Mouse (Mus musculus) small intestine, adult 2 months (tissue): ENCODE data around the gene Slc4a3. TPM values are rescaled to one million over a fixed set of nuclear protein-coding genes. Genes with fewer than 3 reads are reported as not detected.

ENCODE experiments used
- H3K27ac ChIP-seq: fragments of 200-500 bp; 2 replicates; pipeline ENCODE4 v1.5.1; 2012; ENCODE audit warnings: low read depth, low read length, control low read depth, inconsistent platforms; ENCODE audit not compliant: insufficient read depth
- H3K27me3 ChIP-seq: fragments of 200-500 bp; 2 replicates; pipeline ENCODE4 v1.6.1; 2012; ENCODE audit warnings: mild to moderate bottlenecking, moderate library complexity, low read length, inconsistent platforms; ENCODE audit not compliant: control insufficient read depth, insufficient read depth
- H3K36me3 ChIP-seq: fragments of 200-500 bp; 2 replicates; pipeline ENCODE4 v1.6.1; 2012; ENCODE audit warnings: mild to moderate bottlenecking, low read length, control low read depth, inconsistent platforms; ENCODE audit not compliant: control insufficient read depth, insufficient read depth
- H3K4me1 ChIP-seq: fragments of 200-500 bp; 2 replicates; pipeline ENCODE4 v1.6.1; 2012; ENCODE audit warnings: low read length, inconsistent platforms, mixed read lengths; ENCODE audit not compliant: control insufficient read depth, insufficient read depth, insufficient read length
- H3K4me3 ChIP-seq: fragments of 200-500 bp; 2 replicates; pipeline ENCODE4 v1.5.1; 2012; ENCODE audit warnings: low read depth, mild to moderate bottlenecking, control low read depth, inconsistent platforms, low read length, moderate library complexity
- CTCF ChIP-seq: fragments of 200-500 bp; IDR thresholded peaks from 2 replicates; pipeline ENCODE4 v1.5.1; 2012; ENCODE audit warnings: low read depth, mild to moderate bottlenecking, control low read depth, inconsistent platforms, low read length, moderate library complexity, mixed read lengths; ENCODE audit not compliant: insufficient replicate concordance, insufficient read length; ENCODE audit errors: extremely low read depth
- POLR2A ChIP-seq: fragments of 200-500 bp; IDR thresholded peaks from 2 replicates; pipeline ENCODE4 v1.6.1; 2012; ENCODE audit warnings: low read depth, mild to moderate bottlenecking, control low read depth, inconsistent platforms, low read length, moderate library complexity
- WGBS: fragments of 180-500 bp; shearing (Covaris S2); methylation state at CpG from one replicate; pipeline ENCODE4 v1.1.7; 2018; 5-methylcytosine and 5-hydroxymethylcytosine counted together
- polyA plus RNA-seq: library from polyadenylated mRNA; depleted of rRNA; stranded (reverse); fragments of >200 nt; gene quantifications from 2 replicates; pipeline ENCODE4 v1.2.3, GENCODE M21; 2012; rRNA removed

Slc4a3 gene
- 4.5 and 5.6 TPM in 2 replicates for polyA plus RNA-seq

- peaks cover 4% of the 10 kb centered on the region for H3K27me3 ChIP-seq
- H3K4me3 ChIP-seq: peak within 1 kb of the TSS; percentile 59
- no peak for TF ChIP-seq POLR2A
- 0 out of 2 replicates have a peak, but pooled peaks have one; percentile 13 for TF ChIP-seq CTCF
- no peaks in the 10 kb centered on the region for H3K36me3 ChIP-seq
- no peak within 1 kb of the TSS for H3K27ac ChIP-seq
- H3K4me1 ChIP-seq: 0 out of 2 replicates have a peak, but pooled peaks cover 4% of the 10 kb centered on the region
- WGBS: 2% methylated on average over 64 of the region's 64 CpGs
Observed at GRCm38 (mm10) chr1:75545965-75546956, at the start of gene Slc4a3. Gene Slc4a3 (plus strand): TSS chr1:75546266.

- WGBS: 82% methylated on average over 4 of the region's 4 CpGs
- H3K27ac ChIP-seq: no peak overlapping the region
- H3K27me3 ChIP-seq: no peaks in the 10 kb centered on the region
- no peaks in the 10 kb centered on the region for H3K36me3 ChIP-seq
- H3K4me1 ChIP-seq: no peaks in the 10 kb centered on the region
- TF ChIP-seq CTCF (no peak), POLR2A (no peak)
- H3K4me3 ChIP-seq: no peak overlapping the region
Observed at GRCm38 (mm10) chr1:75498897-75499296, 47.2 kb upstream of the Slc4a3 start.

GRCm38 (mm10) chr1:75499441-75499840, 46.6 kb upstream of the Slc4a3 start:
- WGBS: 70% methylated on average over 7 of the region's 7 CpGs
- H3K36me3 ChIP-seq: no peaks in the 10 kb centered on the region
- no peaks in the 10 kb centered on the region for H3K27me3 ChIP-seq
- H3K4me1 ChIP-seq: no peaks in the 10 kb centered on the region
- TF ChIP-seq CTCF: peak; percentile 14; the same call in 1 of the 2 replicates
- TF ChIP-seq POLR2A: no peak
- H3K4me3 ChIP-seq: no peak overlapping the region
- no peak overlapping the region for H3K27ac ChIP-seq

- Histone ChIP-seq H3K27ac (no peak overlapping the region), H3K4me1 (no peaks in the 10 kb centered on the region), H3K4me3 (no peak overlapping the region), H3K27me3 (peaks cover 13% of the 10 kb centered on the region), H3K36me3 (no peaks in the 10 kb centered on the region)
- WGBS: 92% methylated on average over 9 of the region's 9 CpGs
- no peak for TF ChIP-seq POLR2A
- no peak for TF ChIP-seq CTCF
Observed at GRCm38 (mm10) chr1:75501905-75502304, 44.2 kb upstream of the Slc4a3 start.

- no peaks in the 10 kb centered on the region for H3K4me1 ChIP-seq
- H3K4me3 ChIP-seq: no peak overlapping the region
- peaks cover 13% of the 10 kb centered on the region for H3K27me3 ChIP-seq
- WGBS: 87% methylated on average over 25 of the region's 25 CpGs
- TF ChIP-seq POLR2A: no peak
- TF ChIP-seq CTCF: no peak
- no peak overlapping the region for H3K27ac ChIP-seq
- no peaks in the 10 kb centered on the region for H3K36me3 ChIP-seq
Observed at GRCm38 (mm10) chr1:75502945-75503650, 43.0 kb upstream of the Slc4a3 start.

- peaks cover 13% of the 10 kb centered on the region for H3K27me3 ChIP-seq
- H3K36me3 ChIP-seq: no peaks in the 10 kb centered on the region
- H3K27ac ChIP-seq: no peak overlapping the region
- no peak overlapping the region for H3K4me3 ChIP-seq
- no peaks in the 10 kb centered on the region for H3K4me1 ChIP-seq
- no peak for TF ChIP-seq CTCF
- TF ChIP-seq POLR2A: no peak
- 84% methylated on average over 23 of the region's 23 CpGs for WGBS
Observed at GRCm38 (mm10) chr1:75503651-75503980, 42.5 kb upstream of the Slc4a3 start.
